Mouse (Mus musculus): Measurements from ENCODE around the gene Cenpx.

GRCm38 (mm10) chr11:120719841-120720376 lies 6.4 kb upstream of the Cenpx start:
- TF ChIP-seq POLR2A (IDR thresholded peaks at IDR 0.05; ENCODE audit: low read depth, low read length) (no peak), CTCF (conservative IDR thresholded peaks at IDR 0.05; ENCODE audit: insufficient read depth, insufficient read length, low read depth, low read length) (no peak)

Data from kidney, adult 2 months (tissue).